Mouse (Mus musculus): Measurements from ENCODE around the gene Olfr1375. TPM values are rescaled to one million over a fixed set of nuclear protein-coding genes. Genes with fewer than 3 reads are reported as not detected.
"Not testable (repeated sequence)": the region's sequence is repeated elsewhere in the genome, so short reads cannot be mapped to it uniquely, and the experiment has no call there.

Gene Olfr1375
- polyA plus RNA-seq, 1 experiment = not detected

DNA sequence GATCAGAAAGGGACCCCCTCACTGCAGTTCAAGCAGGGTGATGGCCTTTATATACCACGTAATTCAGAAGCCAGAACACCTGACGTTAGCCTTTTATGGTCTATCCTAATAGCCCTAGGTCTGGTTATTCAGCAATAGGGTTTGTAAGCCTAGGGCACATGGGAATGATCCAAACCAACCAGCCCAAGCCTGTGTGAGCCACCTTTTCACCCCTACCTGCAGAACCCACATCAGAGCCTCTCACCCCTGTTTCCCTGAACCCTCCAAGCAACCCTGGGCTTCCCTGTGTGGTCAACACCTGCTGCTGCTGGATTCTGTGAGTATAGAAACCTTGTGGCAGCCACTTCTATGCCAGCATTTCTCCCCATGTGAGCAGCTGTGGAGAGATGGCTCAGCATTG is 17.7 kb upstream of the Olfr1375 start:
- H3K9me3 ChIP-seq (replicated peaks; ENCODE audit: control insufficient read depth, insufficient read depth, low read length, poor library complexity, severe bottlenecking) = no peaks in the 10 kb centered on the region
- H3K27ac ChIP-seq (ENCODE audit: insufficient read depth, low read length) = no peak overlapping the region
- no peaks in the 10 kb centered on the region for H3K36me3 ChIP-seq (ENCODE audit: control insufficient read depth, insufficient read depth, low read length, poor library complexity, severe bottlenecking)
- no peaks in the 10 kb centered on the region for H3K4me1 ChIP-seq (ENCODE audit: control insufficient read depth, insufficient read depth, low read length)
- no peak overlapping the region for H3K4me3 ChIP-seq (ENCODE audit: low read depth, low read length)
- no peak overlapping the region for H3K9ac ChIP-seq (ENCODE audit: low read depth, poor library complexity, severe bottlenecking)
- no peaks in the 10 kb centered on the region for H3K27me3 ChIP-seq (ENCODE audit: control insufficient read depth, insufficient read depth, low read length, poor library complexity, severe bottlenecking)
- TF ChIP-seq CTCF (IDR thresholded peaks at IDR 0.05; ENCODE audit: low read depth, low read length) = no peak
- TF ChIP-seq EP300 (IDR thresholded peaks at IDR 0.05; ENCODE audit: insufficient read depth, low read depth, low read length) = no peak
- no peak for TF ChIP-seq POLR2A (IDR thresholded peaks at IDR 0.05; ENCODE audit: insufficient read depth, low read length)

DNA sequence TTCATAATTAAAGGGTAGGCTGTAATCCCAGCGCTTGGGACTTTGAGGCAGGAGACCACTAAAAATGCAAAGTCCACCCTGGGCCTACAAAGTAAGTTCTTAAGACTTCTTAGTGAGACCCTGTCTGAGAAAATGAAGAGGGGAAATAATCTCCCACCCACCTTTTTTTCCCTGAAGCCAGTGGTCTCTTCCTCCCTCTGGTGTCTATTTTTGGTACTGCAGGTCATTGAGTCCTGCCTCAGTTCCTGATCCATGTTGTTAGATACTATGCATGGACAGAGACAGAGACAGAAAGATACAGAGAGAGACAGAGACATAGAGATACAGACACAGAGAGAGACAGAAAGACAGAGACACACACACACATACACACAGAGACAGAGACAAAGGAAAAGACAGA is 15.1 kb upstream of the Olfr1375 start:
- no peaks in the 10 kb centered on the region for H3K9me3 ChIP-seq (replicated peaks; ENCODE audit: control insufficient read depth, insufficient read depth, low read length, poor library complexity, severe bottlenecking)
- TF ChIP-seq POLR2A (IDR thresholded peaks at IDR 0.05; ENCODE audit: insufficient read depth, low read length) (no peak), CTCF (IDR thresholded peaks at IDR 0.05; ENCODE audit: low read depth, low read length) (no peak), EP300 (IDR thresholded peaks at IDR 0.05; ENCODE audit: insufficient read depth, low read depth, low read length) (no peak)

DNA sequence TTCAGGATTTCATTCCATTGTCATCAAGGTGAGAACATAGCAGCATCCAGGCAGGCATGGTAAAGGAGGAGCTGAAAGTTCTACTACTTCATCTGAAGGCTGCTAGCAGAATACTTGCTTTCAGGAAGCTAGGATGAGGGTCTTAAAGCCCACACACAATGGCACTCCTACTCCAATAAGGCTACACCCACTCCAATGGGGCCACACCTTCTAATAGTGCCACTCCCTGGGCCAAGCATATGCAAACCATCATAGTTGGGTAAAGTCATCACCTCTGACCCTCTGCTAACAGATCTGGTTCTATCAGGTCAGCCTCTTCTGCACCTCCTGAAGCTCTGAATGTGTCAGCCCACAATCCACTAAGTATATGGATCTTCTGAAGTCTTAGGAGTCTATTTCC is 13.8 kb upstream of the Olfr1375 start:
- not testable (repeated sequence) for H3K9ac ChIP-seq (ENCODE audit: low read depth, poor library complexity, severe bottlenecking); H3K4me3 ChIP-seq (ENCODE audit: low read depth, low read length); H3K36me3 ChIP-seq (ENCODE audit: control insufficient read depth, insufficient read depth, low read length, poor library complexity, severe bottlenecking); H3K27me3 ChIP-seq (ENCODE audit: control insufficient read depth, insufficient read depth, low read length, poor library complexity, severe bottlenecking); H3K4me1 ChIP-seq (ENCODE audit: control insufficient read depth, insufficient read depth, low read length); H3K27ac ChIP-seq (ENCODE audit: insufficient read depth, low read length); H3K9me3 ChIP-seq (replicated peaks; ENCODE audit: control insufficient read depth, insufficient read depth, low read length, poor library complexity, severe bottlenecking)

More for the DNA sequence above, 15.1 kb upstream of the Olfr1375 start:
- H3K4me3 ChIP-seq (ENCODE audit: low read depth, low read length) = no peak overlapping the region
- H3K27me3 ChIP-seq (ENCODE audit: control insufficient read depth, insufficient read depth, low read length, poor library complexity, severe bottlenecking) = no peaks in the 10 kb centered on the region
- no peak overlapping the region for H3K9ac ChIP-seq (ENCODE audit: low read depth, poor library complexity, severe bottlenecking)
- H3K27ac ChIP-seq (ENCODE audit: insufficient read depth, low read length) = no peak overlapping the region
- H3K4me1 ChIP-seq (ENCODE audit: control insufficient read depth, insufficient read depth, low read length) = no peaks in the 10 kb centered on the region
- H3K36me3 ChIP-seq (ENCODE audit: control insufficient read depth, insufficient read depth, low read length, poor library complexity, severe bottlenecking) = no peaks in the 10 kb centered on the region

DNA sequence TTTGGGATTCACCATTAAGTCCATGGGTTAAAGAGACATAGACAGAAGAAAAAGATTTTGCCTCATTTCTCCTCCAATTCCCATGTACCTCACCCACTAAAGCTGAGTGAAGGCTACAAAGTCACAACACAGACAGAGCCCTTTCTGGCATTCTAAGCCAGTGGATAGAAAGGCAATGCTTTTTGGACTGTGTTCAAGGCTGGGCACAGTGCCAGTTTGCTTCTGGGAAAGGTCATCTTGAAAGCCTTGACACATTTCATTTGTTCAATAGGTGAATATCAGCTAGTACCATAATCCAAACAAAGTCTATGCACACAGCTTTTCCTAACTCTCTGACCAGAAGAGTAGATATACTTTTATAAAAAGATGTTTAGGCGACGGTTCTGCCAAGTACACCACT is 12.0 kb upstream of the Olfr1375 start:
- Histone ChIP-seq H3K36me3 (ENCODE audit: control insufficient read depth, insufficient read depth, low read length, poor library complexity, severe bottlenecking) (no peaks in the 10 kb centered on the region), H3K4me1 (ENCODE audit: control insufficient read depth, insufficient read depth, low read length) (no peaks in the 10 kb centered on the region), H3K9ac (ENCODE audit: low read depth, poor library complexity, severe bottlenecking) (no peak overlapping the region), H3K4me3 (ENCODE audit: low read depth, low read length) (no peak overlapping the region), H3K9me3 (replicated peaks; ENCODE audit: control insufficient read depth, insufficient read depth, low read length, poor library complexity, severe bottlenecking) (no peaks in the 10 kb centered on the region), H3K27ac (ENCODE audit: insufficient read depth, low read length) (no peak overlapping the region), H3K27me3 (ENCODE audit: control insufficient read depth, insufficient read depth, low read length, poor library complexity, severe bottlenecking) (no peaks in the 10 kb centered on the region)
- no peak for TF ChIP-seq CTCF (IDR thresholded peaks at IDR 0.05; ENCODE audit: low read depth, low read length)
- TF ChIP-seq POLR2A (IDR thresholded peaks at IDR 0.05; ENCODE audit: insufficient read depth, low read length) = no peak
- no peak for TF ChIP-seq EP300 (IDR thresholded peaks at IDR 0.05; ENCODE audit: insufficient read depth, low read depth, low read length)

DNA sequence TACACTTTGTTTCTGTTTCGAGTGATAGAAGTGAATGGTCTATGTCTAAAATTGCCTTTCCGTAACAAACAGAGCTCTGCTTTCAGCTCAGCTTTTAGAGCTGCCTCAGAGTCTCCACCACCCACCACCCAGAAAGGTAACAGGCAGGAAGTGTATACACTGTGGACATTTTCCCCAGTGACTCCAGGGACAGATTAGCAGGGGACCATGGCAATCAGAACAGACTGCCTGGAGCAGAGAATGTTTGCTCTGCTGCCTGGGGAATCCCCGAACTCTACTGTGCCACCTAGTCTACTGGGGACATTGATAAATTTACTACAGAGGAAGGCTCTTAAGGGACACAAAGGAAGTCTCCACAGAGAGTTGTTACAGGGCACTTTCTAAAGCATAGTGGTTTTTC is 3.1 kb upstream of the Olfr1375 start:
- not testable (repeated sequence) for H3K9me3 ChIP-seq (replicated peaks; ENCODE audit: control insufficient read depth, insufficient read depth, low read length, poor library complexity, severe bottlenecking); H3K4me1 ChIP-seq (ENCODE audit: control insufficient read depth, insufficient read depth, low read length); H3K36me3 ChIP-seq (ENCODE audit: control insufficient read depth, insufficient read depth, low read length, poor library complexity, severe bottlenecking); H3K27ac ChIP-seq (ENCODE audit: insufficient read depth, low read length); H3K27me3 ChIP-seq (ENCODE audit: control insufficient read depth, insufficient read depth, low read length, poor library complexity, severe bottlenecking); H3K4me3 ChIP-seq (ENCODE audit: low read depth, low read length); H3K9ac ChIP-seq (ENCODE audit: low read depth, poor library complexity, severe bottlenecking)

DNA sequence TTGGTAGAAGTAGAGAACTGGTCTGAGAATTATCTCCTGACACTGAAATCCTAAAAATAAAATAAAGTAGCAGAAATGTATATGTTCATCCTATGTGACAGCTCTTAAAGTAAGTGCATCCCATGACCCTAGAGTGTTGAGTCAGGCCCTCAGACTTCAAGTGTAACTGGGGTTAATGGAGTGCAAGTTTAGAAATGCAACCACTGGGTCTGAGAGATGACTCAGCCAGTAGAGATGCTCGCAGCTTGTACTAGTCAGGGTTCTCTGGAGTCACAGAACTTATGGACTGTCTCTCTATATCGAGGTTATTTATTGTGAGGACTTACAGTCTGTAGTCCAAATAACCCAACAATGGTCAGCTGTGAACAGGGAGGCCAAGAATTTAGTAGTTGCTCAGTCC is 3.8 kb downstream of the Olfr1375 start:
- no peaks in the 10 kb centered on the region for H3K9me3 ChIP-seq (replicated peaks; ENCODE audit: control insufficient read depth, insufficient read depth, low read length, poor library complexity, severe bottlenecking)

DNA sequence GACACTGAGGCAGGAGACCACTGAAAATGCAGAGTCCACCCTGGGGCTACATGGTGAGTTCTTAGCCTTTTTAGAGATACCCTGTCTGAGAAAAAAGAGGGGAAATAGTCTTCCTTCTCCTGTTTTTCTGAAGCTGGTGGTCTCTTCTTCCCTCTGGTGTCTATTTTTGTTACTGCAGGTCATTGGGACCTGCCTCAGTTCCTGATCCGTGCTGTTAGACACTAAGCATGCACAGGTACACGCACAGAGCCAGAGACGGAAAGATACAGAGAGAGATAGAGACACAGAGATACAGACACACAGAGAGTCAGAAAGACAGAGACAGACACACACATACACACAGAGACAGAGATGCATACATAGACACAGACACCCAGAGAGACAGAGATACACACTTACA is 5.3 kb downstream of the Olfr1375 start:
- no peak for TF ChIP-seq EP300 (IDR thresholded peaks at IDR 0.05; ENCODE audit: insufficient read depth, low read depth, low read length)
- TF ChIP-seq CTCF (IDR thresholded peaks at IDR 0.05; ENCODE audit: low read depth, low read length) = no peak
- no peak for TF ChIP-seq POLR2A (IDR thresholded peaks at IDR 0.05; ENCODE audit: insufficient read depth, low read length)
- Histone ChIP-seq H3K4me1 (ENCODE audit: control insufficient read depth, insufficient read depth, low read length) (no peaks in the 10 kb centered on the region), H3K36me3 (ENCODE audit: control insufficient read depth, insufficient read depth, low read length, poor library complexity, severe bottlenecking) (no peaks in the 10 kb centered on the region), H3K27me3 (ENCODE audit: control insufficient read depth, insufficient read depth, low read length, poor library complexity, severe bottlenecking) (no peaks in the 10 kb centered on the region), H3K9me3 (replicated peaks; ENCODE audit: control insufficient read depth, insufficient read depth, low read length, poor library complexity, severe bottlenecking) (no peaks in the 10 kb centered on the region), H3K27ac (ENCODE audit: insufficient read depth, low read length) (no peak overlapping the region), H3K9ac (ENCODE audit: low read depth, poor library complexity, severe bottlenecking) (no peak overlapping the region), H3K4me3 (ENCODE audit: low read depth, low read length) (no peak overlapping the region)

More for the DNA sequence above, 3.8 kb downstream of the Olfr1375 start:
- H3K4me3 ChIP-seq (ENCODE audit: low read depth, low read length) = no peak overlapping the region
- H3K27ac ChIP-seq (ENCODE audit: insufficient read depth, low read length) = no peak overlapping the region
- no peaks in the 10 kb centered on the region for H3K4me1 ChIP-seq (ENCODE audit: control insufficient read depth, insufficient read depth, low read length)
- H3K27me3 ChIP-seq (ENCODE audit: control insufficient read depth, insufficient read depth, low read length, poor library complexity, severe bottlenecking) = no peaks in the 10 kb centered on the region
- no peak overlapping the region for H3K9ac ChIP-seq (ENCODE audit: low read depth, poor library complexity, severe bottlenecking)
- no peaks in the 10 kb centered on the region for H3K36me3 ChIP-seq (ENCODE audit: control insufficient read depth, insufficient read depth, low read length, poor library complexity, severe bottlenecking)
- no peak for TF ChIP-seq CTCF (IDR thresholded peaks at IDR 0.05; ENCODE audit: low read depth, low read length)
- no peak for TF ChIP-seq POLR2A (IDR thresholded peaks at IDR 0.05; ENCODE audit: insufficient read depth, low read length)
- no peak for TF ChIP-seq EP300 (IDR thresholded peaks at IDR 0.05; ENCODE audit: insufficient read depth, low read depth, low read length)

Measured in ES-Bruce4 (cell line).